Mouse (Mus musculus) kidney, embryonic 15.5 days (tissue): Measurements from ENCODE around the gene Dcaf11. TPM values are rescaled to one million over a fixed set of nuclear protein-coding genes. Genes with fewer than 3 reads are reported as not detected.
A peak's percentile ranks its signal among the peaks of the same experiment; 100 is the strongest.

Source experiments
- ATAC-seq: fragments of 200-750 bp; cut with Nextera tagmentation; replicated peaks from 2 replicates; pipeline ENCODE4 v1.8.0; 2017; ENCODE audit warnings: moderate TSS enrichment; ENCODE audit not compliant: low FRiP score
- H3K27ac ChIP-seq: fragments of 300-500 bp; sonication (generic); 2 replicates; pipeline ENCODE4 v1.5.1; 2015; ENCODE audit warnings: mild to moderate bottlenecking, inconsistent platforms
- H3K27me3 ChIP-seq: fragments of 300-500 bp; sonication (generic); 2 replicates; pipeline ENCODE4 v1.6.1; 2015; ENCODE audit warnings: inconsistent platforms
- H3K36me3 ChIP-seq: fragments of 300-500 bp; sonication (generic); 2 replicates; pipeline ENCODE4 v1.6.1; 2015; ENCODE audit warnings: inconsistent platforms
- H3K4me1 ChIP-seq: fragments of 300-500 bp; sonication (generic); 2 replicates; pipeline ENCODE4 v1.6.1; 2015; ENCODE audit warnings: inconsistent platforms
- H3K4me2 ChIP-seq: fragments of 300-500 bp; sonication (generic); 2 replicates; pipeline ENCODE4 v1.6.1; 2015; ENCODE audit warnings: moderate library complexity, mild to moderate bottlenecking, inconsistent platforms
- H3K4me3 ChIP-seq: fragments of 300-500 bp; sonication (generic); replicated peaks from 2 replicates; pipeline ENCODE4 v1.5.1; 2015; ENCODE audit warnings: mild to moderate bottlenecking, inconsistent platforms
- H3K9ac ChIP-seq: fragments of 300-500 bp; sonication (generic); 2 replicates; pipeline ENCODE4 v1.6.1; 2015; ENCODE audit warnings: mild to moderate bottlenecking, inconsistent platforms
- H3K9me3 ChIP-seq: fragments of 300-500 bp; sonication (generic); replicated peaks from 2 replicates; pipeline ENCODE4 v1.6.1; 2016; ENCODE audit warnings: inconsistent platforms
- WGBS: fragments of 180-500 bp; shearing (Covaris S2); methylation state at CpG from one replicate; pipeline ENCODE4 v1.1.7; 2015; ENCODE audit warnings: mixed read lengths; 5-methylcytosine and 5-hydroxymethylcytosine counted together
- polyA plus RNA-seq: library from polyadenylated mRNA; unstranded; fragments of >200 nt; fragmentation: Nextera tagmentation; extraction: Ambion mirVana; gene quantifications from 2 replicates; pipeline ENCODE4 v1.2.1, GENCODE M21; 2015

Gene Dcaf11
- polyA plus RNA-seq, 1 experiment from 2014 or later, result 93.0 TPM

GRCm38 (mm10) chr14:55589771-55590448 lies 30.1 kb downstream of the Dcaf11 start:
- Histone ChIP-seq H3K36me3 (peaks cover 39% of the 10 kb centered on the region), H3K9ac (peak overlapping the region; percentile 46), H3K4me3 (peak overlapping the region; percentile 87), H3K4me1 (peaks cover 35% of the 10 kb centered on the region), H3K27me3 (no peaks in the 10 kb centered on the region), H3K27ac (peak overlapping the region; percentile 99), H3K4me2 (peak overlapping the region; percentile 89), H3K9me3 (no peaks in the 10 kb centered on the region)
- no peak for ATAC-seq
- WGBS, result 81% methylated on average over 11 of the region's 11 CpGs

- peak within 1 kb of the TSS; percentile 86 for H3K9ac ChIP-seq
- H3K4me2 ChIP-seq, result peak within 1 kb of the TSS; percentile 89
- H3K27me3 ChIP-seq, result no peaks in the 10 kb centered on the region
- no peaks in the 10 kb centered on the region for H3K9me3 ChIP-seq
- H3K36me3 ChIP-seq, result peaks cover 48% of the 10 kb centered on the region
- H3K27ac ChIP-seq, result peak within 1 kb of the TSS; percentile 99
- peaks cover 31% of the 10 kb centered on the region for H3K4me1 ChIP-seq
- WGBS, result under 1% methylated on average over 22 of the region's 22 CpGs
- ATAC-seq, result peak; percentile 97
- peak within 1 kb of the TSS; percentile 87 for H3K4me3 ChIP-seq
Observed at GRCm38 (mm10) chr14:55590748-55591330, 31.0 kb downstream of the Dcaf11 start, which contains the start of gene Psme2. Gene Psme2, minus strand, starts transcription at chr14:55591113.

- Histone ChIP-seq H3K9ac (peak within 1 kb of the TSS; percentile 86), H3K4me2 (peak within 1 kb of the TSS; percentile 89), H3K4me3 (peak within 1 kb of the TSS; percentile 87), H3K4me1 (peaks cover 31% of the 10 kb centered on the region), H3K27ac (peak within 1 kb of the TSS; percentile 99), H3K27me3 (no peaks in the 10 kb centered on the region), H3K36me3 (peaks cover 54% of the 10 kb centered on the region), H3K9me3 (no peaks in the 10 kb centered on the region)
- WGBS, result under 1% methylated on average over 33 of the region's 33 CpGs
- ATAC-seq, result peak; percentile 91
Observed at GRCm38 (mm10) chr14:55591331-55591891, 31.6 kb downstream of the Dcaf11 start, which contains the start of gene Rnf31. Gene Rnf31, plus strand, starts transcription at chr14:55591708.

GRCm38 (mm10) chr14:55592226-55592625 lies 32.4 kb downstream of the Dcaf11 start:
- ATAC-seq, result no peak
- Histone ChIP-seq H3K4me2 (peak overlapping the region; percentile 89), H3K27ac (peak overlapping the region; percentile 99), H3K27me3 (no peaks in the 10 kb centered on the region), H3K36me3 (peaks cover 55% of the 10 kb centered on the region), H3K4me3 (peak overlapping the region; percentile 87), H3K4me1 (peaks cover 31% of the 10 kb centered on the region), H3K9me3 (no peaks in the 10 kb centered on the region), H3K9ac (peak overlapping the region; percentile 86)
- 2% methylated on average over 16 of the region's 16 CpGs for WGBS

GRCm38 (mm10) chr14:55596036-55596690 lies 36.4 kb downstream of the Dcaf11 start:
- H3K4me3 ChIP-seq, result no peak overlapping the region
- H3K4me1 ChIP-seq, result peaks cover 18% of the 10 kb centered on the region
- H3K4me2 ChIP-seq, result no peak overlapping the region
- H3K27ac ChIP-seq, result no peak overlapping the region
- WGBS, result 86% methylated on average over 13 of the region's 13 CpGs
- peaks cover 74% of the 10 kb centered on the region for H3K36me3 ChIP-seq
- no peak overlapping the region for H3K9ac ChIP-seq
- H3K9me3 ChIP-seq, result no peaks in the 10 kb centered on the region
- no peak for ATAC-seq
- no peaks in the 10 kb centered on the region for H3K27me3 ChIP-seq

GRCm38 (mm10) chr14:55598521-55599390 lies 39.0 kb downstream of the Dcaf11 start:
- Histone ChIP-seq H3K9me3 (no peaks in the 10 kb centered on the region), H3K4me3 (no peak overlapping the region), H3K36me3 (peaks cover 93% of the 10 kb centered on the region), H3K4me1 (peaks cover 12% of the 10 kb centered on the region), H3K4me2 (no peak overlapping the region), H3K27ac (no peak overlapping the region), H3K9ac (no peak overlapping the region), H3K27me3 (no peaks in the 10 kb centered on the region)
- WGBS, result 89% methylated on average over 21 of the region's 21 CpGs
- no peak for ATAC-seq

GRCm38 (mm10) chr14:55603271-55603632 lies 43.4 kb downstream of the Dcaf11 start, which contains the start of gene Irf9:
Gene Irf9, plus strand, starts transcription at chr14:55603571.
- WGBS, result 72% methylated on average over 7 of the region's 7 CpGs
- Histone ChIP-seq H3K36me3 (peaks cover 81% of the 10 kb centered on the region), H3K4me1 (peaks cover 21% of the 10 kb centered on the region), H3K9me3 (no peaks in the 10 kb centered on the region), H3K27me3 (no peaks in the 10 kb centered on the region), H3K9ac (peak within 1 kb of the TSS; percentile 41), H3K4me3 (peak within 1 kb of the TSS; percentile 49), H3K27ac (peak within 1 kb of the TSS; percentile 92), H3K4me2 (peak within 1 kb of the TSS; percentile 69)
- peak; percentile 4; the same call in 1 of the 2 replicates for ATAC-seq

GRCm38 (mm10) chr14:55603633-55604576 lies 44.1 kb downstream of the Dcaf11 start:
- peak overlapping the region; percentile 41 for H3K9ac ChIP-seq
- H3K4me1 ChIP-seq, result peaks cover 21% of the 10 kb centered on the region
- no peaks in the 10 kb centered on the region for H3K27me3 ChIP-seq
- H3K4me2 ChIP-seq, result peak overlapping the region; percentile 69
- peak overlapping the region; percentile 92 for H3K27ac ChIP-seq
- WGBS, result 16% methylated on average over 19 of the region's 19 CpGs
- H3K36me3 ChIP-seq, result peaks cover 81% of the 10 kb centered on the region
- peak overlapping the region; percentile 49 for H3K4me3 ChIP-seq
- no peaks in the 10 kb centered on the region for H3K9me3 ChIP-seq
- peak; percentile 93 for ATAC-seq

- Histone ChIP-seq H3K9me3 (no peaks in the 10 kb centered on the region), H3K4me1 (peaks cover 21% of the 10 kb centered on the region), H3K4me3 (peak overlapping the region; percentile 49), H3K4me2 (peak overlapping the region; percentile 69), H3K36me3 (peaks cover 81% of the 10 kb centered on the region), H3K9ac (no peak overlapping the region), H3K27ac (peak overlapping the region; percentile 92; the same call in 1 of the 2 replicates), H3K27me3 (no peaks in the 10 kb centered on the region)
- 86% methylated on average over 11 of the region's 11 CpGs for WGBS
- ATAC-seq, result no peak
Observed at GRCm38 (mm10) chr14:55604823-55605222, 45.0 kb downstream of the Dcaf11 start.

- Histone ChIP-seq H3K4me3 (no peak overlapping the region), H3K9ac (no peak overlapping the region), H3K27ac (no peak overlapping the region), H3K9me3 (no peaks in the 10 kb centered on the region), H3K4me2 (no peak overlapping the region), H3K4me1 (peaks cover 21% of the 10 kb centered on the region), H3K27me3 (no peaks in the 10 kb centered on the region), H3K36me3 (peaks cover 78% of the 10 kb centered on the region)
- ATAC-seq, result no peak
- WGBS, result 91% methylated on average over 16 of the region's 16 CpGs
Observed at GRCm38 (mm10) chr14:55605743-55606459, 46.1 kb downstream of the Dcaf11 start.
